ENCODE assay signal across 24 mouse cellular contexts in genomic region chr2:69150841-69151240, GRCm38 (mm10). TPM values are rescaled to one million over a fixed set of nuclear protein-coding genes. Genes with fewer than 3 reads are reported as not detected.
DNase-seq lines count a peak whose midpoint lies in the region; ATAC-seq and TF ChIP-seq lines count a peak whose summit lies in the region.
"Had no signal": no experiment of that assay in that cellular context is flagged by ENCODE, and none has a peak within 500 bp of the region (broad histone marks: within the 10 kb centered on the region; RNA-seq: fewer than 3 reads in every experiment).

No protein-coding gene starts in this region.

- no peaks in the 10 kb centered on the region for H3K4me1 ChIP-seq in midbrain, embryonic 11.5 days (ENCODE audit: control insufficient read depth, insufficient read depth, low read length)
- no peaks in the 10 kb centered on the region for H3K4me1 ChIP-seq in midbrain, postnatal 0 days (ENCODE audit: insufficient read depth, low read length)
- H3K4me1 ChIP-seq in midbrain, embryonic 14.5 days (ENCODE audit: control insufficient read depth, insufficient read depth, low read length), result no peaks in the 10 kb centered on the region
- no peaks in the 10 kb centered on the region; the same call in 1 of the 2 replicates for H3K4me1 ChIP-seq in midbrain, embryonic 16.5 days (ENCODE audit: control insufficient read depth, insufficient read depth, low read length)
- 0 out of 2 replicates have a peak, but pooled peaks cover 4% of the 10 kb centered on the region for H3K4me1 ChIP-seq in intestine, postnatal 0 days (replicated peaks; ENCODE audit: control insufficient read depth, insufficient read depth, low read length)
- H3K4me1 ChIP-seq: embryonic facial prominence, embryonic 15.5 days; hindbrain, embryonic 12.5 days; hindbrain, embryonic 15.5 days had no signal

- H3K4me2 ChIP-seq in midbrain, embryonic 11.5 days, result no peak overlapping the region
- no peak overlapping the region for H3K4me2 ChIP-seq in midbrain, postnatal 0 days (ENCODE audit: low read depth, low read length, poor library complexity, severe bottlenecking)
- no peak overlapping the region for H3K4me2 ChIP-seq in midbrain, embryonic 14.5 days (ENCODE audit: low read length)
- H3K4me2 ChIP-seq in midbrain, embryonic 16.5 days (ENCODE audit: low read length), result no peak overlapping the region
- no peak overlapping the region for H3K4me2 ChIP-seq in intestine, postnatal 0 days (replicated peaks; ENCODE audit: low read depth)
- H3K4me2 ChIP-seq: embryonic facial prominence, embryonic 12.5 days; embryonic facial prominence, embryonic 15.5 days; heart, embryonic 11.5 days; hindbrain, embryonic 12.5 days; hindbrain, embryonic 15.5 days had no signal

- H3K36me3 ChIP-seq in midbrain, embryonic 11.5 days (ENCODE audit: control insufficient read depth, insufficient read depth, low read length), result no peaks in the 10 kb centered on the region
- H3K36me3 ChIP-seq in midbrain, postnatal 0 days (ENCODE audit: insufficient read depth, low read length), result no peaks in the 10 kb centered on the region
- H3K36me3 ChIP-seq in midbrain, embryonic 14.5 days (ENCODE audit: control insufficient read depth, insufficient read depth, low read length), result no peaks in the 10 kb centered on the region
- no peaks in the 10 kb centered on the region for H3K36me3 ChIP-seq in midbrain, embryonic 16.5 days (ENCODE audit: control insufficient read depth, insufficient read depth, low read length)
- peaks cover 11% of the 10 kb centered on the region; the same call in 1 of the 2 replicates for H3K36me3 ChIP-seq in intestine, postnatal 0 days (ENCODE audit: control insufficient read depth, insufficient read depth)
- H3K36me3 ChIP-seq: embryonic facial prominence, embryonic 12.5 days; embryonic facial prominence, embryonic 15.5 days; hindbrain, embryonic 12.5 days; hindbrain, embryonic 15.5 days had no signal

- no peak overlapping the region for H3K27ac ChIP-seq in midbrain, embryonic 11.5 days (ENCODE audit: low read depth, low read length)
- no peak overlapping the region for H3K27ac ChIP-seq in midbrain, postnatal 0 days (ENCODE audit: low read depth, low read length)
- H3K27ac ChIP-seq in midbrain, embryonic 14.5 days (replicated peaks; ENCODE audit: low read depth, low read length), result no peak overlapping the region
- no peak overlapping the region for H3K27ac ChIP-seq in midbrain, embryonic 16.5 days (ENCODE audit: low read length)
- no peak overlapping the region for H3K27ac ChIP-seq in intestine, postnatal 0 days (ENCODE audit: low read depth, low read length)
- H3K27ac ChIP-seq: embryonic facial prominence, embryonic 12.5 days; embryonic facial prominence, embryonic 15.5 days; gastrocnemius, adult 2 months; hindbrain, embryonic 12.5 days; hindbrain, embryonic 15.5 days had no signal

- WGBS in midbrain, embryonic 11.5 days, result 26% methylated on average over 5 of the region's 5 CpGs
- 28% methylated on average over 5 of the region's 5 CpGs for WGBS in midbrain, postnatal 0 days
- WGBS in midbrain, embryonic 14.5 days, result 21% methylated on average over 5 of the region's 5 CpGs
- 22% methylated on average over 5 of the region's 5 CpGs for WGBS in midbrain, embryonic 16.5 days
- 86% methylated on average over 5 of the region's 5 CpGs for WGBS in intestine, postnatal 0 days

- no peaks in the 10 kb centered on the region for H3K27me3 ChIP-seq in midbrain, embryonic 11.5 days (ENCODE audit: control insufficient read depth, insufficient read depth, low read length)
- H3K27me3 ChIP-seq in midbrain, postnatal 0 days (ENCODE audit: insufficient read depth, low read length), result no peaks in the 10 kb centered on the region
- H3K27me3 ChIP-seq in midbrain, embryonic 14.5 days (ENCODE audit: control insufficient read depth, insufficient read depth, low read length), result no peaks in the 10 kb centered on the region
- H3K27me3 ChIP-seq in midbrain, embryonic 16.5 days (ENCODE audit: control insufficient read depth, insufficient read depth, low read depth, low read length), result no peaks in the 10 kb centered on the region
- H3K27me3 ChIP-seq in intestine, postnatal 0 days (replicated peaks; ENCODE audit: control insufficient read depth, insufficient read depth, low read length), result no peaks in the 10 kb centered on the region
- H3K27me3 ChIP-seq: embryonic facial prominence, embryonic 12.5 days; embryonic facial prominence, embryonic 15.5 days; hindbrain, embryonic 12.5 days; hindbrain, embryonic 15.5 days had no signal

- H3K9ac ChIP-seq in midbrain, embryonic 11.5 days (ENCODE audit: low read length), result no peak overlapping the region
- H3K9ac ChIP-seq in midbrain, postnatal 0 days (replicated peaks; ENCODE audit: low read length, poor library complexity, severe bottlenecking), result no peak overlapping the region
- H3K9ac ChIP-seq in midbrain, embryonic 14.5 days (replicated peaks; ENCODE audit: low read length), result no peak overlapping the region
- no peak overlapping the region for H3K9ac ChIP-seq in midbrain, embryonic 16.5 days (ENCODE audit: low read depth, low read length)
- H3K9ac ChIP-seq in intestine, postnatal 0 days (ENCODE audit: low read depth, low read length), result no peak overlapping the region
- H3K9ac ChIP-seq: embryonic facial prominence, embryonic 12.5 days; embryonic facial prominence, embryonic 15.5 days; forebrain, postnatal 0 days; hindbrain, embryonic 12.5 days; hindbrain, embryonic 15.5 days had no signal

- ATAC-seq in midbrain, embryonic 11.5 days (ENCODE audit: low FRiP score), result peak; percentile 40; the same call in 1 of the 2 replicates
- no peak for ATAC-seq in midbrain, postnatal 0 days (ENCODE audit: low FRiP score)
- ATAC-seq in midbrain, embryonic 14.5 days (ENCODE audit: low FRiP score, low TSS enrichment), result no peak
- ATAC-seq in midbrain, embryonic 16.5 days, result no peak
- ATAC-seq in intestine, postnatal 0 days, result no peak
- ATAC-seq: activated CD4-positive, CD25-positive, alpha-beta regulatory T cell, adult 4 months; forebrain, embryonic 14.5 days; forebrain, postnatal 0 days had no signal

- H3K4me3 ChIP-seq in midbrain, embryonic 11.5 days (ENCODE audit: low read depth, low read length), result no peak overlapping the region
- H3K4me3 ChIP-seq in midbrain, postnatal 0 days (ENCODE audit: low read depth, low read length), result no peak overlapping the region
- H3K4me3 ChIP-seq in midbrain, embryonic 14.5 days (replicated peaks; ENCODE audit: low read depth, low read length), result no peak overlapping the region
- H3K4me3 ChIP-seq in midbrain, embryonic 16.5 days (ENCODE audit: low read depth, low read length), result no peak overlapping the region
- no peak overlapping the region for H3K4me3 ChIP-seq in intestine, postnatal 0 days (ENCODE audit: low read depth, low read length)
- H3K4me3 ChIP-seq: embryonic facial prominence, embryonic 12.5 days; embryonic facial prominence, embryonic 15.5 days; gastrocnemius, adult 2 months; hindbrain, embryonic 12.5 days; hindbrain, embryonic 15.5 days had no signal

- no peaks in the 10 kb centered on the region for H3K9me3 ChIP-seq in midbrain, embryonic 11.5 days (ENCODE audit: control insufficient read depth, low read length)
- H3K9me3 ChIP-seq in midbrain, postnatal 0 days (ENCODE audit: low read length), result no peaks in the 10 kb centered on the region
- no peaks in the 10 kb centered on the region for H3K9me3 ChIP-seq in midbrain, embryonic 14.5 days (ENCODE audit: control insufficient read depth, low read length)
- no peaks in the 10 kb centered on the region for H3K9me3 ChIP-seq in midbrain, embryonic 16.5 days (replicated peaks; ENCODE audit: control insufficient read depth, low read length, poor library complexity, severe bottlenecking)
- H3K9me3 ChIP-seq in intestine, postnatal 0 days (ENCODE audit: control insufficient read depth), result no peaks in the 10 kb centered on the region
- H3K9me3 ChIP-seq: embryonic facial prominence, embryonic 12.5 days; embryonic facial prominence, embryonic 15.5 days; hindbrain, embryonic 12.5 days; hindbrain, embryonic 15.5 days had no signal

- DNase-seq in midbrain, embryonic 11.5 days (ENCODE audit: low spot score, missing footprints), result peak; percentile 90
- no peak for DNase-seq in midbrain, postnatal 0 days (ENCODE audit: low spot score)
- peak; percentile 33 for DNase-seq in midbrain, embryonic 14.5 days
- DNase-seq in retina, postnatal 7 days (ENCODE audit: low read depth, low spot score), result peak; percentile 63
- DNase-seq: adrenal gland, adult 8-10 months; adrenal gland, postnatal 25 days; cerebellum, adult 11 months; cerebellum, adult 2 months; cerebellum, adult 9-11 months; cerebellum, postnatal 25 days; forebrain, postnatal 0 days; gastrocnemius, adult 2 months; gastrocnemius, postnatal 14 days; heart, adult 11 months had no signal

- TF ChIP-seq CTCF in midbrain, postnatal 0 days (IDR thresholded peaks at IDR 0.05), result no peak
- TF ChIP-seq CTCF in intestine, postnatal 0 days (IDR thresholded peaks at IDR 0.05; ENCODE audit: low read depth), result no peak

RNA-seq across cellular contexts. Expression of gene Nostrin, which starts 15.2 kb away (rescaled TPM):
- 0.77 and 1.2 TPM in 2 replicates for polyA plus RNA-seq in midbrain, embryonic 11.5 days (2014; fragmentation: Nextera tagmentation; extraction: Ambion mirVana)
- total RNA-seq in midbrain, postnatal 0 days (2014; rRNA removed), result 3.5 and 6.1 TPM in 2 replicates
- polyA plus RNA-seq in midbrain, postnatal 0 days (2015; fragmentation: Nextera tagmentation; extraction: Ambion mirVana), result 2.2 and 2.3 TPM in 2 replicates
- 0.94 and 1.4 TPM in 2 replicates for polyA plus RNA-seq in midbrain, embryonic 14.5 days (2014; fragmentation: Nextera tagmentation; extraction: Ambion mirVana)
- polyA plus RNA-seq in midbrain, embryonic 16.5 days (2015; fragmentation: Nextera tagmentation; extraction: Ambion mirVana), result 1.5 and 2.0 TPM in 2 replicates
- polyA plus RNA-seq in intestine, postnatal 0 days (2015; fragmentation: Nextera tagmentation; extraction: Ambion mirVana), result 33.3 and 37.9 TPM in 2 replicates
- total RNA-seq: hematopoietic stem cell, adult 5-6 weeks had no signal

RNA-seq across cellular contexts. Expression of gene Spc25, which starts 55.2 kb away (rescaled TPM):
- 276 and 289 TPM in 2 replicates for polyA plus RNA-seq in midbrain, embryonic 11.5 days (2014; fragmentation: Nextera tagmentation; extraction: Ambion mirVana)
- total RNA-seq in midbrain, postnatal 0 days (2014; rRNA removed), result 5.1 and 8.7 TPM in 2 replicates
- polyA plus RNA-seq in midbrain, postnatal 0 days (2015; fragmentation: Nextera tagmentation; extraction: Ambion mirVana), result 11.2 and 12.9 TPM in 2 replicates
- 24.0 and 49.9 TPM in 2 replicates for polyA plus RNA-seq in midbrain, embryonic 14.5 days (2014; fragmentation: Nextera tagmentation; extraction: Ambion mirVana)
- 18.9 and 25.6 TPM in 2 replicates for polyA plus RNA-seq in midbrain, embryonic 16.5 days (2015; fragmentation: Nextera tagmentation; extraction: Ambion mirVana)
- 46.0 and 47.8 TPM in 2 replicates for polyA plus RNA-seq in intestine, postnatal 0 days (2015; fragmentation: Nextera tagmentation; extraction: Ambion mirVana)

Comparison
In these comparisons a context has a peak if more than half of its experiments do, and no peak if none do; other contexts are left out.
1. RNA of gene Nostrin, which starts 15.2 kb away (polyA plus RNA-seq): 33.3 to 37.9 TPM in intestine, postnatal 0 days; 2.2 to 2.3 TPM in midbrain, postnatal 0 days, 1.5 to 2.0 TPM in midbrain, embryonic 16.5 days, 0.94 to 1.4 TPM in midbrain, embryonic 14.5 days and 0.77 to 1.2 TPM in midbrain, embryonic 11.5 days; every median in the first group is over 10 times any median in the second.